Mouse (Mus musculus): ENCODE measurements at regions not wholly inside any gene's neighbourhood (a gene's known extent, or its start where the extent isn't known, plus 50 kb on each side); places are given as distances from the start of the nearest gene placed in this dataset.

DNA sequence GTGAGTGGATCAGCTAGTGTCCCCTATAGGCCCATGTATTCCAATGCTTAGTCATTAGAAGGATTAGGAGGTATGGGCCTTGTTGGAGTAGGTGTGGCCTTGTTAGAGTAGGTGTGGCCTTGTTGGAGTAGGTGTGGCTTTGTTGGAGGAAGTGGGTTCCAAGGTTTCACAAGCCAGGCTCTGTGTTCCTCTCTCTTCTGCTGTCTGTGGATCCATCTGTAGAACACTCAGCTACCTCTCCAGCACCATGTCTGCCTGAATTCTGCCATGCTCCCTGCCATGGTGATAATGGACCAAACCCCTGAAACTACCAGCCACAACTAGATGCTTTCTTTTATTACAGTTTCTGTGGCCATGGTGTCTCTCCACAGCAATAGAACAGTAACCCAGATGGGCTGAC lies 235.7 kb upstream of the Nr5a2 start:
- no peak for TF ChIP-seq CTCF (IDR thresholded peaks at IDR 0.05; ENCODE audit: low read depth)
- no peak for TF ChIP-seq EP300 (IDR thresholded peaks at IDR 0.05; ENCODE audit: low read depth)
